In the genomic region with DNA sequence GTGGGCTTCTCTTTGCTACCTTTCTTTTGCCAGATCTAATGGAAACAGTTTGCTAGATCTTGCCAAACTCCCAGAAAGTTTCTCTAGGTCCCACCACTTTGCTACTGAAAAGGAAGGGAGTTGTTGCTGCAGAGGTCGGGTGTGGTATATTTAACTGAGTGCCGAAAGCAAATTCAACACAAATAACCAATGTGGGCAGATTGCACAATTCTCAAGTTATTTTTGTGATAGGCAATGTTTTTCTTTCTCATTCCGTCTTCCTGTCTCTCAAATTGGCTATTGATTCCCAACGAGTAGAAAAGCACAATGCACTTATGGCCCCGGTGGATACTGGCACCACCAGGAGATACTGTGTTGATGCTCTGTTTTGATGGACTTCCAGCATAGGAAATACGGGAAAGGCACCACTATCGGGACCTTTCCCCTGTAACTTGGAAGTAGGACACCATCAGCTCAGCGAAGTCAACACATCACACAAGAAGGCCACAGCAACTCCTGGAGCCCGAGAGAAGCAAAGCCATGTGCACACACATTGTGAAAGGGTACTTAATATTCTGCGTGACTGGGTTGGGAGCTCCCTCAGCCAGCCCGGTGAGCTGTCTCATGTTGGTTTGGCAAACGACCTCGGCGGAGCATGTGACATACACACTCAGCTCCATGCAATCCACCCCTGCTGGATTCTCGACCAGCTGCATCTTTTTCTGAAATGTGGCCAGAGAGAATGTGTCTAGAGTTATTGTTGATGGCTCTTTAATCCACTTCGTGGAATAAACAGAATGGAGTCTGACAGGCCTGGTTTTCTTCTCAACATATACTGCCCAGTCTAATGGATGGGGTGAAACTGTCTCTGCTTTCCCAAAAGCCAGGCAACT, we compare ENCODE assay signal across 8 mouse cellular contexts. TPM values are rescaled to one million over a fixed set of nuclear protein-coding genes. Genes with fewer than 3 reads are reported as not detected.
DNase-seq lines count a peak whose midpoint lies in the region; ATAC-seq and TF ChIP-seq lines count a peak whose summit lies in the region.

No protein-coding gene starts in this region.

- H3K4me2 ChIP-seq in kidney, embryonic 16.5 days (replicated peaks; ENCODE audit: low read depth, low read length), result no peak overlapping the region
- H3K4me2 ChIP-seq in stomach, embryonic 15.5 days, result peak overlapping the region; percentile 29

- no peaks in the 10 kb centered on the region; the same call in 1 of the 2 replicates for H3K9me3 ChIP-seq in kidney, embryonic 16.5 days (ENCODE audit: low read length)
- no peaks in the 10 kb centered on the region for H3K9me3 ChIP-seq in stomach, embryonic 15.5 days

- TF ChIP-seq CTCF in bone marrow macrophage, adult 2 months (IDR thresholded peaks at IDR 0.05; ENCODE audit: low read depth, low read length), result no peak

- peak overlapping the region; percentile 39 for H3K4me3 ChIP-seq in bone marrow macrophage, adult 2 months (ENCODE audit: insufficient read depth, low read length)
- no peak overlapping the region for H3K4me3 ChIP-seq in kidney, embryonic 16.5 days (ENCODE audit: low read length)
- H3K4me3 ChIP-seq in stomach, embryonic 15.5 days (replicated peaks), result no peak overlapping the region

- no peak overlapping the region for H3K9ac ChIP-seq in kidney, embryonic 16.5 days (replicated peaks; ENCODE audit: low read length)
- H3K9ac ChIP-seq in stomach, embryonic 15.5 days, result no peak overlapping the region

- H3K27me3 ChIP-seq in kidney, embryonic 16.5 days (ENCODE audit: insufficient read depth, low read length), result no peaks in the 10 kb centered on the region
- H3K27me3 ChIP-seq in stomach, embryonic 15.5 days (replicated peaks), result no peaks in the 10 kb centered on the region

- peak; percentile 49 to 54 for DNase-seq in left cerebral cortex, adult 18-20 months (ENCODE audit: low spot score in 2 of 2)
- no peak for DNase-seq in left cerebral cortex, adult 11 months (ENCODE audit: low spot score)
- peak; percentile 74 for DNase-seq in heart, adult 8-10 months (ENCODE audit: low spot score)
- DNase-seq in lung, postnatal 25 days (ENCODE audit: low spot score), result peak; percentile 55
- no peak for DNase-seq in cerebellum, adult 9-11 months

- WGBS in kidney, embryonic 16.5 days, result 53% methylated on average over 16 of the region's 16 CpGs
- WGBS in stomach, embryonic 15.5 days, result 31% methylated on average over 16 of the region's 16 CpGs

- peak; percentile 46; the same call in 1 of the 2 replicates for ATAC-seq in kidney, embryonic 16.5 days (ENCODE audit: low FRiP score, low TSS enrichment)
- peak; percentile 80 for ATAC-seq in stomach, embryonic 15.5 days (ENCODE audit: insufficient read depth, low FRiP score, low read depth)

- TF ChIP-seq POLR2A in bone marrow macrophage, adult 2 months (IDR thresholded peaks at IDR 0.05; ENCODE audit: borderline replicate concordance, low read depth, low read length), result no peak

- peaks cover 27% of the 10 kb centered on the region for H3K4me1 ChIP-seq in bone marrow macrophage, adult 2 months (ENCODE audit: control insufficient read depth, insufficient read depth, low read length)
- H3K4me1 ChIP-seq in kidney, embryonic 16.5 days (ENCODE audit: insufficient read depth, low read length), result peaks cover 14% of the 10 kb centered on the region; the same call in 1 of the 2 replicates
- H3K4me1 ChIP-seq in stomach, embryonic 15.5 days, result peaks cover 15% of the 10 kb centered on the region

- peak overlapping the region; percentile 98 for H3K27ac ChIP-seq in bone marrow macrophage, adult 2 months (ENCODE audit: insufficient read depth, low read depth, low read length)
- peak overlapping the region; percentile 68 for H3K27ac ChIP-seq in kidney, embryonic 16.5 days (ENCODE audit: low read length)
- peak overlapping the region; percentile 84 for H3K27ac ChIP-seq in stomach, embryonic 15.5 days

- no peaks in the 10 kb centered on the region for H3K36me3 ChIP-seq in kidney, embryonic 16.5 days (ENCODE audit: insufficient read depth, low read length)
- no peaks in the 10 kb centered on the region for H3K36me3 ChIP-seq in stomach, embryonic 15.5 days

RNA-seq across cellular contexts. Expression of a gene that starts 35.3 kb away (rescaled TPM):
- 10 to 100 TPM; 17.1 to 17.9 TPM for total RNA-seq in left cerebral cortex, adult 18-20 months (2021)
- 40.0 and 40.2 TPM in 2 replicates for polyA plus RNA-seq in bone marrow macrophage, adult 2 months (2012; ENCODE audit: insufficient read depth, insufficient read length, missing spikeins)
- total RNA-seq in heart, adult 8-10 months (2022), result 10 to 100 TPM; 43.2 to 51.2 (median 48.7) TPM
- polyA plus RNA-seq in kidney, embryonic 16.5 days (2015; fragmentation: Nextera tagmentation; extraction: Ambion mirVana), result 22.2 and 23.0 TPM in 2 replicates
- polyA plus RNA-seq in stomach, embryonic 15.5 days (2015; fragmentation: Nextera tagmentation; extraction: Ambion mirVana), result 12.7 and 14.8 TPM in 2 replicates

RNA-seq across cellular contexts. Expression of a gene that starts 43.6 kb away (rescaled TPM):
- total RNA-seq in left cerebral cortex, adult 18-20 months (2021), result 100 to 1,000 TPM; 102 to 105 TPM
- polyA plus RNA-seq in bone marrow macrophage, adult 2 months (2012; ENCODE audit: insufficient read depth, insufficient read length, missing spikeins), result 67.9 and 82.6 TPM in 2 replicates
- total RNA-seq in heart, adult 8-10 months (2022), result 10 to 100 TPM; 35.9 to 46.7 (median 41.6) TPM
- polyA plus RNA-seq in kidney, embryonic 16.5 days (2015; fragmentation: Nextera tagmentation; extraction: Ambion mirVana), result 8.4 and 9.1 TPM in 2 replicates
- polyA plus RNA-seq in stomach, embryonic 15.5 days (2015; fragmentation: Nextera tagmentation; extraction: Ambion mirVana), result 8.9 and 9.6 TPM in 2 replicates

Comparison
In these comparisons a context has a peak if more than half of its experiments do, and no peak if none do; other contexts are left out.
1. DNase-seq: peak in left cerebral cortex, adult 18-20 months (2 of 2), heart, adult 8-10 months (single experiment) and lung, postnatal 25 days (single experiment); none in left cerebral cortex, adult 11 months (single experiment) and cerebellum, adult 9-11 months (single experiment).
2. Peak in every context shown above with its lines, with median percentiles within 50 percentile points of each other: H3K27ac ChIP-seq.